Mouse (Mus musculus): ENCODE data around the gene Ankrd24.
"Not testable (repeated sequence)": the region's sequence is repeated elsewhere in the genome, so short reads cannot be mapped to it uniquely, and the experiment has no call there.

Gene Ankrd24

GRCm38 (mm10) chr10:81605974-81606751, 22.2 kb upstream of the Ankrd24 start, which contains the start of gene BC025920:
Gene BC025920, plus strand, starts transcription at chr10:81606270.
- DNase-seq (ENCODE audit: low spot score): peak; percentile 99

DNA sequence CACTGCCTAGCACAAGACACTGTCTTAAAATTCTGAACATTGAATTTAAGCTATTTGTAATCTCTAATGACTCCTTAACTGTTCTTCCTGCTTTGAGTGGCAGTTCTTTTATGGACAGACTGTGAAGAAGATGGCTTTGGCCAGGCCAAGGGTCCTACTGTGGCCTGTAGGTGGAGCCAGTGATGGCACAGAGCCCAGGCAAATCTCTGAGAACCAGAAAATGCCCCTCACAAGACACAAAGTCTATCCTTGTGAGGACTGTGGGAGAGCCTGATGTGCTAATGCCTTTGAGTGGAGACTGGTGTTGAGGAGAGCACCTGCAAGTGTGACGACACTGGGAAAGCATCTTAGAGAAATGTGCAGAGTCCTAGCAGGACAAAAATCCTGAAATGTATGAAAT, 20.0 kb upstream of the Ankrd24 start:
- no peak for DNase-seq (ENCODE audit: low spot score)

- no peak for DNase-seq (ENCODE audit: low spot score)
These were observed 15.6 kb upstream of the Ankrd24 start for GRCm38 (mm10) chr10:81612779-81613178.

- peak; percentile 58 for DNase-seq (ENCODE audit: low spot score)
These were observed 12.9 kb upstream of the Ankrd24 start for GRCm38 (mm10) chr10:81615486-81615885.

GRCm38 (mm10) chr10:81619976-81620375, 8.4 kb upstream of the Ankrd24 start:
- DNase-seq (ENCODE audit: low spot score): no peak

DNA sequence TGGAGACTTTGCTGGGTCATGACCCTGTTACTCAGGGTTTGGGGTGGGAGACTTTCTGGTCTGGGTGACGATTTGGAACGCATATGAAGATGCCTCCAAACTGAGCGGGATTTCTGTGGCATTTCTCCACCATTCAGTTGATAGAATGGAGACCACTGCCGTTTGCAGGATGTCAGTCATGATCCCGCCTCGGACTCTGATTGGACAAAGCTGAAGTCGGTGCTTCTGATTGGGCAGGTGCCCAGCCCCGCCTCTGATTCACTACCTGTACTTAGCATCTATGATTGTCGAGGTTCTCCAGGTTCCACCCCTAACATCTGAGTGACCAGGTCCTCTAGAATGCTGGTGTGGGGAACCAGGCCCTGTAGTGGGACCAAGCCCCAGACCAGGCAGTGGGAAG, 7.6 kb upstream of the Ankrd24 start:
- DNase-seq (ENCODE audit: low spot score): no peak

DNA sequence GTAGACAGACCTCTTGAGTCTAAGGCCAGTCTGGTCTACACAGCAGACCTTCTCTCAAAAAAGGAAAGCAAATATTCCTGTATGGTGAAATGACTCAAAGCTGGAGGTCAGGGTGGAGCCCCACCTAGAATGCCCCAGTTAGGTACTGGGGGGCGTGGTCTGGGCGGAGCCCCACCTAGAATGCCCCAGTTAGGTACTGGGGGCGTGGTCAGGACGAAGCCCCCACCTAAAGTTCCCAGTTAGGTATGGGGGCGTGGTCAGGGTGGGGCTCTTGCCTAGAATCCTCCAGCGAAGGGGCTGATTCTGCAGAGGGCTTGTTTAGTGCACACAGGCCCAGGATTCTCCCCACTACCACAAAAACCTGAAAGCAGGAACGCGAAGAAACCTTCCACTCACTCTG, 4.9 kb upstream of the Ankrd24 start:
- DNase-seq (ENCODE audit: low spot score): no peak

- no peak for DNase-seq (ENCODE audit: low spot score)
These were observed 2.0 kb upstream of the Ankrd24 start for GRCm38 (mm10) chr10:81626101-81626993.

DNA sequence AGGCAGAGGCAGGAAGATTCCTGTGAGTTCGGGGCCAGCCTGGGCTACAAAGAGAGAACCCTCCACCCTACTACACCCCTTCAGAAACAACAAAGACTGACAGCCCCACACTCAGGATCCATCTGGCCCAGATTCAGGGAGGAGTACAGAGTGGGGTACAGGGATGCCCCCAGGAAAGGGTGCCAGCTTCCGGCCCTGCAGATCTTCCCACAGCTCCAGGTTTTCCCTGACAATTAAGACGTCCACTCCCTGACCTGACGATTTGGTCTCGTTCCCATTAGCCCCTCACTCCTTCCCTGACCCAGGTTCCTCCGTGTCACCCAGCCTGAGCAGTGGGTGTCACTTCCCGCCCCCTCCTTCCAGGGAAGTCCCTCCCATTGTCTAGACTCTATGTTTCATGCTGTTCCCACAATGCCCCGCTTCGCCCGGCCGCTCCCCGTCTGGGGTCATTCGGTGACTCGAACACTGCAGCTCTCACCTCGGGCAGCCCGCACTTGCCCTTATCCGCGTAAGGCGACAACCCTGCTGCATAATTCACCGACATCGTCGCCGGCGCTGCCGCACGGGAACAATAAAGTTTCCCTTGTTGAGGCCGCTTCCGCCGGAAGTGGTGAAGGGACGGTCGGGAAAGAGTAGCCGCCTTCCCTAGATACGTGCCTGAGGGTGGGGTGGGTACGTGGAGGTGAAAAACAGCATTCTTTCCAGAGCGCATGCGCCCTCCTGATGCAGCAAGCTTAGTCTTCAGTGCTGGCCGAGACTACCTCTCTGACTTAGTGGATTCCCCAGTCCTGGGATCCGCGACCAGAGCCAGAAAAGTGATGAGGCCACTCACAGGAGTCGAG, 1.1 kb upstream of the Ankrd24 start, which contains the start of gene Sirt6:
Gene Sirt6 (minus strand): TSS at position 804 of the 842 bp plus-strand sequence.
- DNase-seq (ENCODE audit: low spot score): peak; percentile 96

DNA sequence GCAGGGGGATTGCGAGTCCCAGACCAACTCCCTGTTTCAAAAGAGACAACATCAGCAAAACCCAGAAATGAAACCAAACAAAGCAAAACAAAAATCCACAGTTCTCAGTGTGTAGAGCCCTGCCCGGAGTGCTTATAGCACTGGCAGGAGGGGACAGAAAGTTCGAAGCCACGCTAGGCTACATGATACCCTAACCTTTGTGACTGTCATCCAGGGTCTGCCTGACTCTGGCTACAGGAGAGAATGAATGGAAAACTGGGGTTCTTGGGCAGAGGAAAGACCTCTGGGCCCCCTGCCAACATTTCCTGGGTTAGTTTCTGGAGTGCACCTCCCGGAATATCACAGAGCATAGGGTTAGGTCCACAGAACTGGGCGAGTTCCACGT, 512 bp upstream of the Ankrd24 start:
- DNase-seq (ENCODE audit: low spot score): no peak

DNA sequence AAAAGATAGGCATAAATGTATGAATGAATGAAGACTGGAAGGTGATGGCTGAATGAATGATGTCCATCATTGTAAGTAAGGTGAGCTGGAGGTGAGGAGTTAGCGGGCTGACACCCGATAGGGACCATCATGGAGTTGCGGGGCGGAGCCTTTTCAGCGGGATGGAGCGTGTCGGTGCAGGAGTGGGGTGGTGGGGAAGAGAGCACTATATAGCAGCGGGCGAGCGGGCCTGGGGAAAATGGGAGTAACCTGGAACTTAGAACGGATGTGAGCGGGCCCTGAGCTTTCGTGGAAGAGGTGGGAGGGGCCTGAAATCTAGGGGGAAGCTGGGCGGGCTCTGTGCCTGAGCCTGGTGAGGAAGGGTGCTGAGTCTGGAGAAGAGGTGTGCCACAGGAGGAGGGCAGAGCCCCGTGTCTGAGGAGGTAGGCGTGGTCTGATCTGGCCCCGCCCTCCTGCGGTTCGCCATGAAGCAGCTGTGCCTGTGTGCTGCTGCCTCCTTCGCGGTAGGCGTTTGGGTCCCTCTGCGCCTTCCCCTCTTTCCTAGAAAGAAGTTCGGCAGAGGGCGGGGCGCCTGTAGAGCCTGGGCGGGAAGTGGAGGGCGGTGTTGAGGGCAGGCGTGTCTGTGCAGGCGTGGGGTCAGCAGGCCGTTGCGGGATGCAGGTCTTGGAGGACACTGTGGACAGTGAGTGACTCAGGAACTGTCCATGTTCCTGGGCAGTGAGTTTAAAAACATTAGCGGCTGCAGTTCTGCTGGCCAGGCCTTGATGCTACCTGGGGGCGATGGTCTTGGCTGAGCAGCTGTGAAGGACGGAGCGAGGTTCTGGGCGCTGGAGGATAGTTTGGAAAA, 5.1 kb downstream of the Ankrd24 start:
- peak; percentile 87 for DNase-seq (ENCODE audit: low spot score)

DNA sequence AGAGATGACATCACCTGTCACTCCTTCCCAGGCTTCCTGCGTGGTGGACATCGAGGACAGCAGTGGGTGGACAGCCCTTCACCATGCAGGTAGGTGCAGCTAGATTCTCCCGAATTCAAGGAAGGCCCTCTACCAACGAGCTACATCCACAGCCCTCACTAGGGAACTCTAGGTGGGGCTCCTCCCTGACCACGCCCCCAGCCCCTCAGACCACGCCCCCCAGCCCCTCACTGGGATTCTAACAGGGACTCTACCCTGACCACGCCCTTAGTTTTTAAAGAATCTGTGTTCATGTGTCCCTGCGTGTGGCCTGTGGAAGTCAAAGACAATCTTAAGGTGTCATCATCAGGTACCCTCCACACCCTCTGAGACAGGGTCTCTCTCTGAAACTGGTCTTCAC, 8.0 kb downstream of the Ankrd24 start:
- no peak for DNase-seq (ENCODE audit: low spot score)

- no peak for DNase-seq (ENCODE audit: low spot score)
These were observed 9.8 kb downstream of the Ankrd24 start for GRCm38 (mm10) chr10:81638101-81638500.

DNA sequence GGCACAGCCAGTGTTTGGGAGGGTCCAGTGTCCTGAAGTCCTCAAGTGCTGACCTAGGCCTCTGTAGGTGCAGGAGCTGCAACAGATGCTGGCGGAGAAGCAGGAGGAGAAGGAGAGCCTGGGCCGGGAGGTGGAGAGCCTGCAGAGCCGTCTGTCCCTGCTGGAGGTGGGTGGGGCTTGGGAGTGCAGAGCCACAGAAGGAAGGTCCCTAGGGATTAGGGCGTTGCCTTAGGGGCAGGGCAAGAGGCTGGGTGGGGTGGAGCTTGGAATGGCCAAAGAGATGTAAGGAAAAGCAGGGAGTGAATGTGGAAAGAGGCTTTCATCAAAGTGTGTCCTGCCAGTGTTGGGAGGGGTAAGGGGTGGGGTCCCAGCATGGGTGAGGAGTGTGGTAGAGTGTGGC, 12.5 kb downstream of the Ankrd24 start:
- not testable (repeated sequence) for DNase-seq (ENCODE audit: low spot score)

DNA sequence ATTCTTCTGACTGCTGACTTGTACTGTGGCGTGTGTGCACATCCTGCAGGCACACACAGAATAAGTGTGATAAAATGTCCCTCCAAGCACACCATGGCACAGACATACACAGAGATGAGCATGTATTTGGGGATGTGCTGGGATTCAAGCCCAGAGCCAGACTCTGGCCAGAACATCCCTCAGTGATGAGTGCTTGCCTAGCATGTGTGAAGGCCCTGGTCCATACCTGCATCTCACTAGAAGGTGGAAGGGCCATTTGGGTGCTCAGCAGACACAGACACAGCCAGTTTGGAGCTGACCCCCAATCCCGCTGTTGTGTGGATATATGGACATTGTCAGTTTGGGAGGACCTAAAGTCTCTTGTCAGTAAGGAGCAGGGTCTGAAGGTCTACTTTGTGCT, 13.2 kb downstream of the Ankrd24 start:
- no peak for DNase-seq (ENCODE audit: low spot score)

DNA sequence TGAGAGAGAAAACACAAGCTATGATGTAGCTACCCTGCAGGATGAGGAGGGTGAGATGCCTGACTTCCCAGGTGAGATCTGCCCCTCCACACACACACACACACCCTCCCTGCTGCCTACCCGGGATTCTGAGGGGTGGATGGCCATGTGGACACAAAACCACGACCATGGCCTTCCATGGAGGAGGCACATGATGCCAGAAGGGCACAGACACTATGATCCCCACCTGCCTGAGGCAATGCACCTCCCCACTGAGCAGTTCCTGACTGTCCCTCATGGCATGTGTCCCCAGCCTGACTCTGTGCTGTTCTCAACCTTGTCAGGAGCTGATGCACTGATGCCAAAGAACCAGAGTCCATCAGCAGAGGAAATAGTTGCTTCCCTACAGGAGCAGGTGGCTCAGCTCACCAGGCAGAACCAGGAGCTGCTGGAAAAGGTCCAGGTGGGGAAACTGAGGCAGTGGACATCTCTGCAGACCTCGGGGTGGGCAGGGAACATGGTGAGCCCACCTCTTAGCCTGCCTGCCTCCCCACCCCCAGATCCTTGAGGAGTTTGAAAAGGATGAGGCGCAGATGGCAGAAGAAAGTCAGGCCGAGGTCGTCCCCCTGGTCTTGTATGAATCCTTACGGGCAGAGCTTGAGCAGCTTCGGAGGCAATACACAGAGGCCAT, 13.8 kb downstream of the Ankrd24 start:
- no peak for DNase-seq (ENCODE audit: low spot score)

DNA sequence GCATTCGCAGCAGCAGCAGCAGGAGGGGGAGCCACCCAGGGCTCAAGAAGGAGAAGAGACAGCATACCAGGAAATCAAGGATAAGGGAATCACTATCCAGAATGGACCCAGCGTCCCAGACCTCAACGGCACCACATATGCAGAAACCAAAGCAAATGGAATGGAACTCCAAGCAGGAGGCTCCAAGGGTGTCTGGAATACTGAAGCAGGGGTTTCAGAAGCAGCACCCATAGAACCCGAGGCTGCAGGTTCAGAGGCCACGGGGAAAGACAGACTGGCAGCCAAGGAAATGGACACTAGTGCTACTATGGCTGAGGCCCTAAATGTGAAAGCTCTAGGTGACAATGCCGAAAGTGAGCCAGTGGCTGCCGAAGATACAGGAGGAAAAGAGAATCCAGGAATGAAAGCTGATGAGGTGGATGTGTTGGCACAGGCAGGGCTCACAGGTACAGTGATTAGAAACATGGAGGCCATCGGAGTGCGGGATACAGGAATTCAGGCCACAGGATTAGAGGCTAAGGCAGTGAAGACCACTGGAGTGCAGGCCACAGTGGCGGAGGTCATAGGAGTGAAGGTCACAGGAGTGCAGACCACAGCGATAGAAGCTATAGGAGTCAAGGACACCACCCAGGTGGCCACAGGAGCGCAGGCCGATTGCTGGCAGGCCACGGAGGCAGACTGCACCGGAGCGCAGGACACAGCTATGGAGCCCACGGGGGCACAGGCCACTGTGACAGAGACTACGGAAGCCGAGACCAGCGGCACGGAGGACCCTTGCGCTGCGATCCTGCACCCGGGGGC, 14.5 kb downstream of the Ankrd24 start:
- DNase-seq (ENCODE audit: low spot score): no peak

- DNase-seq (ENCODE audit: low spot score): peak; percentile 94
These were observed 15.2 kb downstream of the Ankrd24 start for GRCm38 (mm10) chr10:81643449-81644055.

- DNase-seq (ENCODE audit: low spot score): no peak
These were observed 15.8 kb downstream of the Ankrd24 start for GRCm38 (mm10) chr10:81644162-81644561.

Measured in embryo, embryonic 10.5 days (tissue).